Mouse (Mus musculus) embryonic fibroblast, embryonic 13.5 days (primary cell): ENCODE results near the gene Ptprq.

ENCODE experiments used
- CTCF ChIP-seq: IDR thresholded peaks from 2 replicates; pipeline ENCODE4 v1.5.1; 2011; ENCODE audit warnings: mild to moderate bottlenecking, control low read depth, low read length, moderate library complexity, borderline replicate concordance; ENCODE audit not compliant: insufficient read depth
- POLR2A ChIP-seq: IDR thresholded peaks from 2 replicates; pipeline ENCODE4 v1.6.1; 2011; ENCODE audit warnings: low read depth, mild to moderate bottlenecking, control low read depth, low read length, moderate library complexity

GRCm38 (mm10) chr10:107675994-107676393, 43.9 kb downstream of the Ptprq start:
- no peak for TF ChIP-seq CTCF
- no peak for TF ChIP-seq POLR2A
